Mouse (Mus musculus): Measurements from ENCODE around the gene Phlpp1.

Gene Phlpp1

GRCm38 (mm10) chr1:106171241-106172220 lies at the start of gene Phlpp1:
Phlpp1 (plus strand) TSS chr1:106171752.
- DNase-seq (ENCODE audit: low spot score in 2 of 2) = peak; percentile 98 to 99

DNA sequence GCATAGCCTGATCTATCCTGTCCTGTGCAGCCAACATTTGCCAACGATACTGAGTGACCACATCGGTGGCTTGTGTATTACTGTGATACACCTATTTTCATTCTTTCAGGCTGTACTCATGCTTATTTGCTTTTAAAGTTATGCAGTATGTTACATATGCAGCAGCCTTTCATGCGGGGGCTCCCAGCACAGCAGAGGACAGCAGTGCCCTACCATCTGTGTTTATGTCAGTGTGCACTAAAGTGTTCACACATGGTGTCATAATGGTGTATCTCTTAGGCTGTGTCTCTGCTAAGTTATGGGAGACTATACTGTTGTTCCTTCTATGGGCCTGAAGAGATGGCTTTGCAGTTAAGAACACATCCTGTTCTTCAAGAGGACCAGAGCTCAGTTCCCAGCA lies 45.0 kb upstream of the Phlpp1 start:
- DNase-seq (ENCODE audit: low spot score in 2 of 2) = no peak

DNA sequence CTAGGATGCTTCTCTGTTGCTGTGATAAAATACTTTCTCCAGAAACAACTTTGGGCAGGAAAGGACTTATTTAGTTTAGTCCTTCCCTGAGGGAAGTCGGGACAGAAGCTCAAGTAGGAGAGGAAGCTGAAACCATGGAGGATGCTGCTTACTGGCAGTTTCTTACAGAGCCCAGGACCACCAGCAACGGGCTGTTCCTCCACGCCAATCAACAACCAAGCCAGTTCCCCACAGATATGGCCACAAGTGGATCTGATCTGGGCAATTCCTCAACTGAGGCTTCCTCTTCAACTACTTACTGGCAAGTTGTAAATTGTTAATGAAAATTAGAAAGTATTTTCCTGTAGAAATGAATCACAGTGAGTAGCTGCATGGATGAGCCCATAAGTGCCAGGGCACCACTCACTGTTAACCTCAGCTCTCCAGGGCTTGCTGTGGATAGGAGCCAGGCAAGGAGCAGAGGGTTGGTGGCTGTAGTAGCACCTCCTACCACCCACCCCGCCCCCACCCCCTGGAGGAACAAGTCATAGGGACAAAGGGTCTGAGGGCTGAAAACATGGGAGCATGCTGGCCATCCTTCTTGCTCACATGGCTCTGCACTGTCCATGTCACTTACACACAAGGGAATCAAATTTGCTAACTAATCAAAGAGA lies 39.7 kb upstream of the Phlpp1 start:
- no peak for DNase-seq (ENCODE audit: low spot score in 2 of 2)

GRCm38 (mm10) chr1:106132350-106132700 lies 39.2 kb upstream of the Phlpp1 start:
- no peak for DNase-seq (ENCODE audit: low spot score in 2 of 2)

GRCm38 (mm10) chr1:106138691-106139090 lies 32.9 kb upstream of the Phlpp1 start:
- no peak for DNase-seq (ENCODE audit: low spot score in 2 of 2)

DNA sequence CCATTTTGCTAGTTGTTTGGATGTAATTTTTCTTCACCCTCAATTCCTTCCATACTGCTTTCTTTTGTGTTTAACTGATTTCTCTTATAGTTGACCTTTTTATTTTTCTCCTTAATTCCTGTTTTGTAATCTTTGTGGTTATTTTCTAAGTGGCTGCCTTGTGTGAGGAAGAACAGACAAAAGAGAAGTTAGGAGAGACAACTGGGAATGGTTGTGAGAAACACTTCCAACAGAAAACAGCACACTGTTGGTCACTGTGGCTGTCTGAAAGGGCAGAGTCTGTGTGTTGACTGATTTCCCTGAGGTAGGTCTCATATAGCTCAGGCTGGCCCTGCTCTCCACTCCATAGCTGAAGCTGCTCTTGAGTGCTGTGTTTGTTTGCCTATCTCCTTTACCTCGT lies 32.4 kb upstream of the Phlpp1 start:
- DNase-seq (ENCODE audit: low spot score in 2 of 2) = no peak

- no peak for DNase-seq (ENCODE audit: low spot score in 2 of 2)
Observed at GRCm38 (mm10) chr1:106142010-106142409, 29.5 kb upstream of the Phlpp1 start.

GRCm38 (mm10) chr1:106144534-106144933 lies 27.0 kb upstream of the Phlpp1 start:
- no peak for DNase-seq (ENCODE audit: low spot score in 2 of 2)

GRCm38 (mm10) chr1:106145055-106145454 lies 26.5 kb upstream of the Phlpp1 start:
- no peak for DNase-seq (ENCODE audit: low spot score in 2 of 2)

GRCm38 (mm10) chr1:106145565-106146190 lies 25.9 kb upstream of the Phlpp1 start:
- DNase-seq (ENCODE audit: low spot score in 2 of 2) = no peak

- no peak for DNase-seq (ENCODE audit: low spot score in 2 of 2)
Observed at GRCm38 (mm10) chr1:106148386-106149380, 22.9 kb upstream of the Phlpp1 start.

DNA sequence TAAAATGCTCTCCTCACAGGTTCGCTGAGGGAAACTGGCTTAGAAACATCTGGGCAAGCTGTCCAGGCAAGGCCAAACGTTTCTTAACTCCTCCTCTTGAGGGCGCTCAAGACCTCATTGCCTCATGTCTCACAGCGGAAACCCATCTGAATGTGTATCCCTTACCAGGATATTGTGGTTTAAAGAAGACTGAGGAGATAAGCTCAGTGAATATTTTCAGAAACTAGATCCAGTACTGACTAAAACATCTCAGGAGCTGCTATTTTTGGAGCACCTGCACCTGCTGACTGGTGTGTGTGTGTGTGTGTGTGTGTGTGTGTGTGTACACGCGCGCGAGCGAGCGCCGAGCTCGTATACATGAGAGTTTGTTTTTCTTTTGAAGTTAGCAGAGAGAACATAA lies 19.7 kb upstream of the Phlpp1 start:
- DNase-seq (ENCODE audit: low spot score in 2 of 2) = peak; percentile 25 to 43

DNA sequence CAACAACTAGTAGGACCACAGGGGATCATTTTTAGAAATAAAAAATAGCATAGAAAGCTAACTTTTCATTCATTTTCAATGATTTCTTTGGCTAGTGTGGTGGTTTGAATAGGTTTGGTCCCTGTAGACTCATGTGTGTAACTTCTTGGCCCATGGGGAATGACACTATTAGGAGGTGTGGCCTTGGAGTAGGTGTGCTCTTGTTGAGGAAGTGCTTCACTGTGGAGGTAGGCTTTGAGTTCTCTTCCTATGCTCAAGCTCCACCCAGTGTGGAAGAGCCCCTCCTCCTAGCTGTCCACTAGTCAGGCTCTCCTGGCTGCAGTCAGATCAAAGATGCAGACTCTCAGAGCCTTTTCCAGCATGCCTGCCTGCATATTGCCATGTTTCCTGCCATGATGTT lies 18.8 kb upstream of the Phlpp1 start:
- DNase-seq (ENCODE audit: low spot score in 2 of 2) = no peak

DNA sequence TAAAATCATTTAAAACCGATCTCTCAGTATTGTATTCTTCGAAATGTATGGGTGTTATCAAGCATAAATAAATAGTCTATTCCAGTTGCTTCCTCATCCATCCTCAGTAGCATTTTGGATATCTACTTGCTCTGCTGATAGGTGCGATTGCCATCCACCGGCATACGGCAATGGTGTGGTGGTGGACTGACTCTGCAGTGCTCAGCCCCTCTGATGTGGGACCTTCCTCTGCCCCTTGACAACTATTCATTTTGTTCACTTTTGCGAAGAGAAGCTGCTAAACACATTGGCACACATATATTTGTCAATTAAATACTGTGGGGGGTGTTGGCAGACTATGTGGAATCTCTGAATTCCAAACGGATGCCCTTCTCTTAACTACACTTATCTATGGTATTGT lies 17.0 kb upstream of the Phlpp1 start:
- no peak for DNase-seq (ENCODE audit: low spot score in 2 of 2)

- no peak for DNase-seq (ENCODE audit: low spot score in 2 of 2)
Observed at GRCm38 (mm10) chr1:106155087-106155567, 16.4 kb upstream of the Phlpp1 start.

- DNase-seq (ENCODE audit: low spot score in 2 of 2) = no peak
Observed at GRCm38 (mm10) chr1:106155702-106156101, 15.8 kb upstream of the Phlpp1 start.

- no peak for DNase-seq (ENCODE audit: low spot score in 2 of 2)
Observed at GRCm38 (mm10) chr1:106157961-106158515, 13.5 kb upstream of the Phlpp1 start.

DNA sequence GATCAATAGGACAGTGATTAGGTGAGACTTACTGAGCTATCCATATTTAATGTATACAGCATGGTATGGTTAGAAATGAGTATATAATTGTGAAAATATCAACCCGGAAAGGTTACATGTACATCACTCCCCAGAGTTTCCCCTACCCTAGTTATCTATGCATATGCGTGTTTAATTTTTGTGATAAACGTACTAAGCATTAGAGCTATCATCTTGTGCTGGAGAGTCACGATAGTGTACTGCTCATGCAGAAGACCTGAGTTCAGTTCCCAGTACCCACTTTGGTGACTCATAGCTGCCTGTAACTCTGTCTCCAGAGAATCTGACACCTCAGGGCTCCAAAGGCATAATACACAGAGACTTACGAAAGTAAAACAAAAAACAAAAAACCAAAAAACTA lies 11.9 kb upstream of the Phlpp1 start:
- no peak for DNase-seq (ENCODE audit: low spot score in 2 of 2)

- no peak for DNase-seq (ENCODE audit: low spot score in 2 of 2)
Observed at GRCm38 (mm10) chr1:106160916-106161315, 10.6 kb upstream of the Phlpp1 start.

- DNase-seq (ENCODE audit: low spot score in 2 of 2) = peak in 1 of 2 experiments; percentile 24
Observed at GRCm38 (mm10) chr1:106162581-106162980, 9.0 kb upstream of the Phlpp1 start.

DNA sequence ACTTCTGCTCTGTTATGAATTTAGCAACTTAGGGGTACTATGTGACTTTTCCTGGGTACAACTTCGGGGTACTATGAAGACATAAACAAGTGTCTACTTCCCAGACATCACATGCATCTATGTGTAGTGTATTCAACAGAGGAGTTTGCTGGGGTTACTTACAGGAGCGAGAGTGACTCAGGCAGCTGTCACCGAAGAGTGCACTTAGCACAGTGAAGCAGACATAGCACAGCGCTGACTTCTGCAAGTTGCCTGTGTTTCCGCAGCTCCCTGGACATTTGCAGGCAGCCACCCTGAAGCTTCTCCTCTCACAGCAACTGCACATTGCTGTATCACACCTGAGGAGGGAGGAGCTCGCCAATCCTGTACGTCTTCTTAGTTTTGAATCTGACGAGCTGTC lies 8.2 kb upstream of the Phlpp1 start:
- no peak for DNase-seq (ENCODE audit: low spot score in 2 of 2)

Measured in spleen, postnatal 14 days (tissue).